Mouse (Mus musculus): Measurements from ENCODE around the gene Krt31.

Gene Krt31

GRCm38 (mm10) chr11:100005905-100006304 is 44.4 kb downstream of the Krt31 start:
- DNase-seq: no peak

GRCm38 (mm10) chr11:100004846-100005245 is 45.5 kb downstream of the Krt31 start:
- peak; percentile 68 for DNase-seq

- DNase-seq: no peak
These were observed 51.3 kb downstream of the Krt31 start for GRCm38 (mm10) chr11:99999091-99999490.
